Mouse (Mus musculus) retina, embryonic 14.5 days (tissue): Measurements from ENCODE around the gene Creb5.

Experiments
- DNase-seq: peaks from one replicate; pipeline ENCODE4 v3.0.0-alpha.2; 2015; ENCODE audit warnings: low spot score

Gene Creb5

DNA sequence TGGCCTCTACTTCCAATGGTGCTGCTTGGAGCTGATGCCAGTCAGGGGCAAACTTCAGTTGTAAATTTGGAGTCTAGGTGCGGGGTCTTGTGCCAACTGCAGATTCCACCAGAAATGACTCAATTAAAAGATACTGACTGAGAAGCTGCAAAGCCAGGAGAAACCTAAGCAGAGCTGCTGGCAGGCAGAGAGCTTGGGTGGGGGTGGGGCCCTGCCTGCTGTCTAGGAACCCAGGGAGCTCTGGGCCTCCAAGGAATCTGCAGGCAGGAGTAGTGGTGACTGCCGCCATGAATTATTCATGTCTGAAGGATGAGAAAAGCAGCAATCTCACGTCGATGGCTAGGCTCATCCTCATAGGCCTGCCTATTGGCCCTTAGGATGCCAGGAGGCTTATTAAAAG is 306.5 kb downstream of the Creb5 start:
- peak; percentile 49 for DNase-seq

- DNase-seq, result no peak
Measured at GRCm38 (mm10) chr6:53594316-53594715, 307.2 kb downstream of the Creb5 start.

- no peak for DNase-seq
Measured at GRCm38 (mm10) chr6:53596402-53596801, 309.3 kb downstream of the Creb5 start.

GRCm38 (mm10) chr6:53603041-53603440 is 316.0 kb downstream of the Creb5 start:
- DNase-seq, result no peak

GRCm38 (mm10) chr6:53603695-53604094 is 316.6 kb downstream of the Creb5 start:
- no peak for DNase-seq

- no peak for DNase-seq
Measured at GRCm38 (mm10) chr6:53604386-53604785, 317.3 kb downstream of the Creb5 start.

GRCm38 (mm10) chr6:53605184-53605583 is 318.1 kb downstream of the Creb5 start:
- DNase-seq, result no peak

DNA sequence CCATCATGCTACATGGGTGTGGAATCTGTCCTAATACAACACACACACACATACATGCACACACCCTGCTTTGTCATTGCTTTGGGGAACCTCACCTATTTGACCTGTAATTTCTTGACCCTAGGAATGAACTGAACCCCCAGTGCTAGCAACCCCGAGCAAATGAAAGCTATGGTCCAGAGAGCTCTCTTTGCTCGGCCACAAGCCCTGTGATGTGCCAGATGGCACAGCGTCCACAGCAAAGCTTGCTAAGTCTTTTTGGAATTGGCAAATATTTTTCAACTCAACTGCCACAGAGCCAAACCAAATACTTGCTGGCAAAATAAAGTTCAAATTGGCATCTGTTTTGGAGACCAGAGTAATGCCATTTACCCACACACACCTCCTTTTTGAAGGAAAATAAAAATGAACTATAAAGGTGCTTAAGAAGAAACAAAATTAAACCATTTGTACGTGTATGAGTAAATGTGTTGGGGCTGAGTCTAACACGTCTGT is 324.4 kb downstream of the Creb5 start:
- DNase-seq, result no peak

GRCm38 (mm10) chr6:53612681-53613080 is 325.6 kb downstream of the Creb5 start:
- no peak for DNase-seq

DNA sequence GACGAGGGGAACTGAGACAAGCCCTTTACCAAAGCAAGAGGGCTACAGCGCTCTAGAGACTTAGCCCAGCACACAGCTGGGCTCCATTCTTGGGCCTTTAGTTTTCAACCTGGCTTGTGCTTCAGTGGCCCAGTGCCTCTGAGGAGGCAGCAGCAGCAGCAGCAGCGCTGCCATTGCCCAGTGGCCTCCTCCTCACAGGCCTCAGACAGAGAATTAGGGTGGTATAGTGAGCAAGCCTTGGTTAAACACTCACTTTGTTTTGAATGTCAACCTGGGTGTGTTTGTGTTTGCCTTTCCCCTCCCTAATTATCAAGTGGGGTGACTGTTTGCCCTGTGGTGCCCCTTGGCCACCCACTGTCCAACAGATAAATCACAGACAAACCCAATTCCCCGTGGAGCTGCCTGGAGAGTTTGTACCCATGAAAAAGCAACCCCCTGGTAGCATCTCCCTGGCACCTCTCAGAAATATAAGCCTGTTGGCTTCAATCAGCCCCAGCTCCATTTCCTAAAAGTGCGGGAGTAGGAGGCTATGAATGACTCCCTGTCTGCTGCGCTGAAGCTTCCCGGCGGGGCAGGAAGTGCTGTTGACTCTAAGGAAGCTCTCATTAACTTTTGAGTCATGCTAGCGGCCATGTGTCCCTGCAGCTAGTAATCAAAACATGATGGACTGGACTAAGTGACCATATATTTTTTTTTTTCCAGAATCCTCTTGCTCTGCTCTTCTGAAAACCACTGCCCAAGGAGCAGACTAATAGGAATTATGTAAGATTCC is 328.6 kb downstream of the Creb5 start:
- DNase-seq, result no peak

GRCm38 (mm10) chr6:53618164-53618563 is 331.1 kb downstream of the Creb5 start:
- DNase-seq, result no peak

DNA sequence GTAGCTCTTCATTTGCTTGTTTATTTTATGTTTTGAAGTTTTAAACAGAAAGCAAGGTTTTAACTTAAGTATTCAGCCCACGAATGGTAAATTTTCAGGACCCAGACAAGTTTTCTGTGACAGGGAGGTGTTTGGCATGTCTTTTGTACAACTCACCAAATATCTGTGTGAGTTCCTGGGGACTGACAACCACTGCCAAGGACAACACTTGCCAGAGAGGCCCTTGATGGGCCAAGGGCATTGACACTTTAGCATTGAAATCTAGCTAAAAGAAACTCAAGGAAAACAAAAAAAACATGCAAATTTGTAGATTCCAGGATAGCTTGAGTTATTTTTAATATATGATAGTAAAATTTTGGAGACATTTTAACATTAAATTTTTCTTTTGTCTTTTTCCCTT is 332.6 kb downstream of the Creb5 start:
- DNase-seq, result no peak

- DNase-seq, result no peak
Measured at GRCm38 (mm10) chr6:53621295-53621694, 334.2 kb downstream of the Creb5 start.

GRCm38 (mm10) chr6:53624455-53625276 is 337.6 kb downstream of the Creb5 start:
- DNase-seq, result peak; percentile 43

GRCm38 (mm10) chr6:53626044-53626443 is 339.0 kb downstream of the Creb5 start:
- no peak for DNase-seq

GRCm38 (mm10) chr6:53628714-53629113 is 341.6 kb downstream of the Creb5 start:
- DNase-seq, result no peak

GRCm38 (mm10) chr6:53635453-53635852 is 348.4 kb downstream of the Creb5 start:
- DNase-seq, result no peak

- no peak for DNase-seq
Measured at GRCm38 (mm10) chr6:53637356-53638351, 350.6 kb downstream of the Creb5 start.

DNA sequence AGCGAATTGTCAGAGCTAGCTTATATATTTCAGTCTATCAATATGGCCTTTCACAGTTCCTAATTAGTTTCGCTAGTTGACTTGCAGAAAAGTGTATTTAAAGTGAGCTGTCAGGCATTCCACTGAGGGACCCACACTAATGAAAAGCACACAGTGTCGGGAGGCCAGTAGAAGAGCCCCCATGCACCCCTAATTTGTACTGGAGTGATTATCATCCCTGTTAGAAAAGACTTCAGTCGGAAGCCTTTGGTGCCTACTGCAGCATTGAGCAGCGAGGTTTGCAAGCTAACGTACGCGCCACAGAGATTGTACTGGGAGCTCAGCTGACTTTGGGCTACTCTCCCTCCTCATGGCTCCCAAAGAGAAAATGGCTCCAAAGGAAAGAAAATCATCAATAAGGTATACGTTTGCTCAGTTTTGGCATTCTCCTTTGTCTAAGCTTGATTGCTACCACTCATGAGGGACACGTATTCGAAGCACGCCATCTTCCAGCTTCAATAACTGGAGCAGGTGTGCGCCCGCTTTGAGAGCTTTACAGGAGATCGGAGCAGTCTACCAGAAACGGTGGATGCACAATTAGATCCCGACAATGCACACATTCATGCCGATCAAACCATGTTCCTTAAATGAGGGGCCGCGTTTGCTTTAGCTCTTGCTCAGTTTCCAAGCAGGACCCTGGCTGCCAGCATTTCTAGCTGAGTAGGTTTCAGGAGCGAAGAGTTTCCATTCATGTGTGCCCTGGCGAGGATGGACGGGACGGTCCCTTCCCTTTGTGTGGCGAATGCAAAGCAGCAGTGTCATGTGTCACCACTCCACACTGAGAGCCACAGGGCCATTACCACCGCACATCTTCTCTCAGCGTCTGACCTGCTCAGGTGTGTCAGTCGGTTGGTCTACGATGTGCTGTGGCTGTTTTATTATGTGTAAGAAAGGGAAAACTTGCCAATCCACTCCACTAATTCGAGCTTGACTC is 354.8 kb downstream of the Creb5 start:
- DNase-seq, result no peak

DNA sequence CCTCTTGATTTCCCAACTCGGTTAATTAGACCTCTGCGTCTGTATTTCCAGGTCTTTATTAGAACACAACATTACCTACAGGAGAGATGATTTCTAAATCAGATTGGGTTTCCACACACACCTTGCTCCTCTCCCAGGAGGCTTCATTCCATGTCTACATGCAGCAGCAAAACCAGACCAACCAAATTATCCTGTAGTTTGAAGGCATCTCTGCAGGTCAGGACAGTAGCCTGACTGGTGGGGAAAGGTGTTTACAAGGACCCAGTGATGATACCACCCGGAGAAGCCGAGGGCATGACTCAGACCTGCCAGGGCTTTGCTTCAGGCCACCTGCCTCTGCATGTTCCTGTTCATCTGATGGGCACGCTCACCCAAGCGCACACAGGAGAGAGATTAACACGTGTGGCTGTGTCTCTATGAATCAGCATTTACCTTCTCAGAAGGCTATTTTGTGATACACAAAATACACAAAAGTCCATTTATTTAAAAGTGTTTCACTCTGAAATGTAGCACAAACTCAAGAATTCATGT is 355.8 kb downstream of the Creb5 start:
- no peak for DNase-seq
